Mouse (Mus musculus): Measurements from ENCODE around the gene Impg1.

Gene Impg1

GRCm38 (mm10) chr9:80277770-80278169 is 187.5 kb downstream of the Impg1 start:
- no peak for DNase-seq

DNA sequence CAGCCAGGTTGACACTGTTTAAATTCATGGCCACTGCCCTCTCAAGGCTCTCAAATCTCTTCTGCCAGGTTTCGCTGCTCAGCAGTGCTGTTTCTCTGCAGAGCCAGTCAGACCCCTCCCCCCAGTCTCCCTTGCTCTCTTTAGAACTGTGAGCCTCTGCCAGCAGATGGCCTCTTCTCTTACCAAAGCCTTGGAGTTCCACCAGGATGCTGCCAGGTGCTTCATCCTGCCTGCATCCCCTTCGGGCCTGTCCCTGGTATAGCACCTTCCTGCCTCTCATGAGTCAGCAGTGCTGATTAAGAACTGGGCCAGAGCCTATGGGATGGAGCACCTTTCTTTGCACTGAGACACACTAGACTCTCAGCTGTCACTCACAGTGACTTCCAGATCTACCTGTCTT is 188.1 kb downstream of the Impg1 start:
- no peak for DNase-seq

GRCm38 (mm10) chr9:80275772-80276134 is 189.5 kb downstream of the Impg1 start:
- DNase-seq, result no peak

GRCm38 (mm10) chr9:80275053-80275771 is 190.1 kb downstream of the Impg1 start:
- no peak for DNase-seq

GRCm38 (mm10) chr9:80272951-80273350 is 192.3 kb downstream of the Impg1 start:
- DNase-seq, result no peak

DNA sequence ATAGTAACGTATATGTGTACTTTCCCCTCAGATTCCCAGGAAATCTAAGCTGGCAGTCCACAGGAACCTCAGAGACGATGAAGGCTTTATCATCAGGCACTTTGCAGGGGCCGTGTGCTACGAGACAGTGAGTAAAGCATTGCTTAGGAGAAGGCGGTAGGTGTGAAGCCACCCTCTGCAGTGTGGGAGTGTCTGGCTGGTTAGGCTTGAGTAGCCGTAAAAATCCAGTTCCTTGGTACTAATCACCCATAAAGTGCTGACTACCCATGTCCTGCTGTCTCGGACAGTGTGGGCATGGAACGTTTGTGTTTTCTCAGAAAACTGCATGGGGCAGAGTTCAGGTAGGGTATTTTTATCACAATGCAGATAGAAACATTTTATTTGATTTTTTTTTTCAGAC is 195.7 kb downstream of the Impg1 start:
- no peak for DNase-seq

- no peak for DNase-seq
Observed at GRCm38 (mm10) chr9:80266507-80266906, 198.8 kb downstream of the Impg1 start.

- DNase-seq, result no peak
Observed at GRCm38 (mm10) chr9:80266086-80266485, 199.2 kb downstream of the Impg1 start.

Measured in lung, postnatal 10 days (tissue).